Mouse (Mus musculus) neural tube, embryonic 14.5 days (tissue): ENCODE results near the gene Tmed9. TPM values are rescaled to one million over a fixed set of nuclear protein-coding genes. Genes with fewer than 3 reads are reported as not detected.

ENCODE experiments used
- ATAC-seq: fragments of 200-750 bp; cut with Nextera tagmentation; 2 replicates; pipeline ENCODE4 v1.8.0; 2017; ENCODE audit warnings: low read depth, mild to moderate bottlenecking, moderate TSS enrichment, moderate library complexity
- H3K27ac ChIP-seq: fragments of 300-500 bp; sonication (generic); 2 replicates; pipeline ENCODE4 v1.5.1; 2014; ENCODE audit warnings: low read depth, mild to moderate bottlenecking, control low read depth, low read length, moderate library complexity, mixed read lengths
- H3K27me3 ChIP-seq: fragments of 300-500 bp; sonication (generic); 2 replicates; pipeline ENCODE4 v1.6.1; 2014; ENCODE audit warnings: low read length; ENCODE audit not compliant: control insufficient read depth, insufficient read depth
- H3K36me3 ChIP-seq: fragments of 300-500 bp; sonication (generic); 2 replicates; pipeline ENCODE4 v1.6.1; 2014; ENCODE audit warnings: low read length, mixed read lengths; ENCODE audit not compliant: control insufficient read depth, insufficient read depth
- H3K4me1 ChIP-seq: fragments of 300-500 bp; sonication (generic); 2 replicates; pipeline ENCODE4 v1.6.1; 2014; ENCODE audit warnings: low read length; ENCODE audit not compliant: control insufficient read depth, insufficient read depth
- H3K4me2 ChIP-seq: fragments of 300-500 bp; sonication (generic); 2 replicates; pipeline ENCODE4 v1.6.1; 2014; ENCODE audit warnings: mild to moderate bottlenecking, low read depth, low read length, control low read depth
- H3K4me3 ChIP-seq: fragments of 300-500 bp; sonication (generic); 2 replicates; pipeline ENCODE4 v1.5.1; 2014; ENCODE audit warnings: low read depth, low read length, control low read depth, mixed read lengths
- H3K9ac ChIP-seq: fragments of 300-500 bp; sonication (generic); replicated peaks from 2 replicates; pipeline ENCODE4 v1.6.1; 2014; ENCODE audit warnings: low read depth, mild to moderate bottlenecking, control low read depth, low read length, mixed read lengths
- H3K9me3 ChIP-seq: fragments of 300-500 bp; sonication (generic); 2 replicates; pipeline ENCODE4 v1.6.1; 2016; ENCODE audit warnings: low read length; ENCODE audit not compliant: control insufficient read depth
- WGBS: fragments of 180-500 bp; shearing (Covaris S2); extraction: QIAGEN DNeasy Blood & Tissue Kit; methylation state at CpG from one replicate; pipeline ENCODE4 v1.1.7; 2014; 5-methylcytosine and 5-hydroxymethylcytosine counted together
- polyA plus RNA-seq: library from polyadenylated mRNA; unstranded; fragments of >200 nt; fragmentation: Nextera tagmentation; extraction: Ambion mirVana; gene quantifications from 2 replicates; pipeline ENCODE4 v1.2.1, GENCODE M21; 2014

The Tmed9 gene
- polyA plus RNA-seq, 1 experiment from 2014 or later: 57.0 TPM

GRCm38 (mm10) chr13:55596802-55597201, 23.3 kb downstream of the Tmed9 start:
- Histone ChIP-seq H3K27ac (no peak overlapping the region), H3K9ac (no peak overlapping the region), H3K27me3 (no peaks in the 10 kb centered on the region), H3K36me3 (peaks cover 19% of the 10 kb centered on the region), H3K9me3 (no peaks in the 10 kb centered on the region), H3K4me2 (no peak overlapping the region), H3K4me1 (peaks cover 18% of the 10 kb centered on the region), H3K4me3 (no peak overlapping the region)
- no peak for ATAC-seq
- over 99% methylated on average over 12 of the region's 12 CpGs for WGBS

DNA sequence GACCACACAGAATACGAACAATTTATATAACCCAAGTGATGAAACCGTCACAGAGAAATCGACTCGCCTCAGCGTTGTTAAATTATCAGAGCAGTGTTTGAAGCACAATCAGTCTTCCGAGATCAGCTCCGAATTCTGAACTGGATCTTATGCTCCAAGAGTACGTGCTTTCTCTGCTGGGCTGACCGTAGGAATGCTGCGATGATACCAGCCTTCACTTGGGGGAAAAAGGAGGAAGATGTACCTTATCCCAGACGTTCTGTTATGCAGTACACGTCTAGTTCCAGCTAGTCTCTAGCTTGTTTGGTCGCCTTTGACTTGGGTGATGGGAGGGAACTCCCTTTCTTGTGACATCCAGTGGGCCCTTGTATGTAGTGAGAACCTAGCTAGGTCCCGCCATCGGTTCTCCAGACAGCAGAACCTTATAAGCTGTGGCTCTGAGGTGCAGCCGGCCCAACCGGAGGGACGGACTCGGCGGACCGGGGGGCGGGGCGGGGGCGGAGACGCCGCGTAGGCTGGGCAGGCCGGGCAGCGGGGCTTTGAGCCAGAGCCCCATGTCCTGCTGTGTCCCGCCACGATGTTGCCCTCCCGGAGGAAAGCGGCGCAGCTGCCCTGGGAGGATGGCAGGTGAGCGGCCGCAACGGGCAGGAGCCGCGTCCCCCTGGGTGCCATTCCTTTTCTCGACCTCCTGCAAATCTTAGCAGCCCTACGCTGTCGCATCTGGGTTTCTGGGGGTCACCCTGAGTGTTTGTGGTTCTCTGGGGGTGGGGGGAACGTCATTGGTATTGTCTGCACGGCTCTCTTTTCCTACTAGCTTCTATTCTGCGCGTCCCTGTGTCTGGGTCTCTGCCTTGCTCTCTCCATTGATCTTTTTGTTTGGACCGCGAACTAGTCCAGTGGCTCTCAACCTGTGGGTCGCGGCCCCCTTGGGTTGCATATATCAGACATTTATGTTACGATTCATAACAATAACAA, 26.3 kb downstream of the Tmed9 start, which contains the start of gene B4galt7:
B4galt7 (plus strand) TSS at position 331 of the 975 bp plus-strand sequence.
- Histone ChIP-seq H3K36me3 (peaks cover 19% of the 10 kb centered on the region), H3K4me2 (peak within 1 kb of the TSS; percentile 78), H3K9me3 (no peaks in the 10 kb centered on the region), H3K4me1 (peaks cover 9% of the 10 kb centered on the region), H3K4me3 (peak within 1 kb of the TSS; percentile 69), H3K27ac (peak within 1 kb of the TSS; percentile 75), H3K9ac (peak within 1 kb of the TSS; percentile 78), H3K27me3 (no peaks in the 10 kb centered on the region)
- WGBS: 9% methylated on average over 51 of the region's 51 CpGs
- peak; percentile 88 for ATAC-seq

DNA sequence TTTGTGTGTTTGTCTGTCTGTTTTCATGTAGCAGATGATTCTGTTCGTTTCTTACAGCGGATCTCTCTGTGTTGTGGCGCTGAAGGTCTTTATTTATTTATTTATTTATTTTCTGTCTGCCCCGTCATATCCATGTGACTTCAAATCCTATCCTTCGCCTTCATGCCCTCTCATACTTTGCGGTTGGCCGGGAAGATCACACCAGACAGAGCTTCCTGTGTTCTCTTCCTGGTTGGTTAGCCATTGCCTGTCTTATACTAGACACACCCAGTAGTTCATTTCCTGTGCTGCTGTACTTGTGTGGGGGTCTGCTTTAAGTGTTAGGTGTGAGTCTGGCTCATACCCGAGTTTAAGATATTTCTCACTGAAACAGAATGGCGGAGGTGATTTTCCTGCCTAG, 27.1 kb downstream of the Tmed9 start:
- Histone ChIP-seq H3K9ac (peak overlapping the region; percentile 78; the same call in 1 of the 2 replicates), H3K9me3 (no peaks in the 10 kb centered on the region), H3K27me3 (no peaks in the 10 kb centered on the region), H3K36me3 (peaks cover 12% of the 10 kb centered on the region), H3K4me3 (peak overlapping the region; percentile 69), H3K4me2 (peak overlapping the region; percentile 78), H3K4me1 (peaks cover 9% of the 10 kb centered on the region), H3K27ac (no peak overlapping the region)
- ATAC-seq: 0 out of 2 replicates have a peak, but pooled peaks have one; percentile 18
- WGBS: 23% methylated on average over 9 of the region's 9 CpGs

DNA sequence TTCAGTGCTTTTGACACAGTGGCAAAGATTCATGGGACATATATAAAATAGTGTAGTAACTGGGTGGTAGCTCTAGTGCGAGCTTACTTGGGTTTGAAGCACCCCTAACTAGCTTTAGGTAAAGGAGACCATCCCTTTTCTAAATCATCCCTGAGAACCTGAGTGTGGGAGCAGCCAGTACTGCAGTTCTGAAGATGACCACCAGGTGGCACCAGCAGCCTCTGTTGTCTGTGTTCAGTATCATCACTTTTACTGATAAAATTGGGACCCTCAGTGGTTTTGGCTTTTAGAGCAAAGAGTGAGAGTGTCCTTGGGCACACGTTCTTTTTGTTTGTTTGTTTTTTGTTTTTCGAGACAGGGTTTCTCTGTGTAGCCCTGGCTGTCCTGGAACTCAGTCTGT, 28.1 kb downstream of the Tmed9 start:
- H3K4me2 ChIP-seq: no peak overlapping the region
- H3K27ac ChIP-seq: no peak overlapping the region
- H3K36me3 ChIP-seq: peaks cover 8% of the 10 kb centered on the region
- no peak for ATAC-seq
- 0 out of 2 replicates have a peak overlapping the region, but pooled peaks have one; percentile 69 for H3K4me3 ChIP-seq
- 6% methylated on average over 3 of the region's 3 CpGs for WGBS
- H3K9me3 ChIP-seq: no peaks in the 10 kb centered on the region
- no peak overlapping the region for H3K9ac ChIP-seq
- H3K27me3 ChIP-seq: no peaks in the 10 kb centered on the region
- peaks cover 9% of the 10 kb centered on the region for H3K4me1 ChIP-seq

DNA sequence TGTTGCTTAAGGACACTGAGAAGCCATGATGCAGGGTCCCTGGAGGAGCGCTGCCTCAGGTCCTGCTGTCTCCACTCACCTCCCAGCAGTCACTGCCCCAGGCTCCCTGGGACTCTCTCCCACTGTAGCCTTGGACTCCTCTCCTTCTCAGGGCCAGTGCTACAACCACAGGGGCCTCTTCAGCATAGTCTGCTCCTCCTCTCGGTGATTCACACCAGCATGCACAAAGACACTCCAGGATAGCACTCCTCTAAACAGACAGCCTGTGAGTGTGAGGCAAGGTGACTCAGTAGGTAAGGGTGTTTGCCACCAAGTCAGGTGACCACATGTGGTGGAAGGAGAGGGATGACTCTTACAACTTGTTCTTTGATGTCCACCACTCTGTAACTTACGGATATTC, 31.1 kb downstream of the Tmed9 start:
- Histone ChIP-seq H3K9me3 (no peaks in the 10 kb centered on the region), H3K27ac (no peak overlapping the region), H3K4me3 (no peak overlapping the region), H3K4me1 (peaks cover 9% of the 10 kb centered on the region), H3K4me2 (no peak overlapping the region), H3K27me3 (no peaks in the 10 kb centered on the region), H3K9ac (no peak overlapping the region), H3K36me3 (peaks cover 15% of the 10 kb centered on the region)
- WGBS: 93% methylated on average over 3 of the region's 3 CpGs
- ATAC-seq: no peak

GRCm38 (mm10) chr13:55606899-55607623, 33.5 kb downstream of the Tmed9 start:
- no peaks in the 10 kb centered on the region for H3K9me3 ChIP-seq
- 79% methylated on average over 10 of the region's 10 CpGs for WGBS
- H3K4me1 ChIP-seq: no peaks in the 10 kb centered on the region
- H3K36me3 ChIP-seq: peaks cover 24% of the 10 kb centered on the region
- H3K27ac ChIP-seq: no peak overlapping the region
- H3K4me3 ChIP-seq: no peak overlapping the region
- no peak for ATAC-seq
- no peak overlapping the region for H3K4me2 ChIP-seq
- H3K9ac ChIP-seq: no peak overlapping the region
- no peaks in the 10 kb centered on the region for H3K27me3 ChIP-seq

DNA sequence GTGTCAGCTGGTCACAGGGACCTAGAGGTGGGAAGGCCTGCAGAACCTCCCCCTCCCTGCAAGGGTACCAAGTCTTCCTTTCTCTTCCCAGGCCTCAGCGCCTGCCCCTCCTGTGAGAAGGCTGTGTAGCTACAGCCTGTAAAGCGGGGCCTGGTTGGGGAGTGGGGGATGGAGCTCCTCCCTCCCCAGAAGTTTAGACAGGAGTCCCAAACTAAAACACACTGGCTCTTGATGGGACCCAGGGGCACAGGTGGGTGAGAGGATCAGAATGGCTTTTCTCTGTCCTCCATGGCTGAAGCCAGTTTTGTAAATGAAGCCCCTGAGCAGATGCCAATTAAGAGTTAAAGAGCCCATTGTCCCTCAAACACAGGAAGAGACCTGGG, 34.1 kb downstream of the Tmed9 start:
- H3K4me2 ChIP-seq: no peak overlapping the region
- no peak overlapping the region for H3K9ac ChIP-seq
- peaks cover 24% of the 10 kb centered on the region for H3K36me3 ChIP-seq
- no peak overlapping the region for H3K27ac ChIP-seq
- WGBS: 97% methylated on average over 2 of the region's 2 CpGs
- H3K9me3 ChIP-seq: no peaks in the 10 kb centered on the region
- H3K4me1 ChIP-seq: no peaks in the 10 kb centered on the region
- H3K4me3 ChIP-seq: no peak overlapping the region
- H3K27me3 ChIP-seq: no peaks in the 10 kb centered on the region
- ATAC-seq: no peak

- H3K36me3 ChIP-seq: peaks cover 24% of the 10 kb centered on the region
- no peaks in the 10 kb centered on the region for H3K27me3 ChIP-seq
- no peak overlapping the region for H3K9ac ChIP-seq
- no peak overlapping the region for H3K27ac ChIP-seq
- WGBS: 93% methylated on average over 7 of the region's 7 CpGs
- H3K4me2 ChIP-seq: no peak overlapping the region
- no peaks in the 10 kb centered on the region for H3K4me1 ChIP-seq
- no peaks in the 10 kb centered on the region for H3K9me3 ChIP-seq
- ATAC-seq: no peak
- no peak overlapping the region for H3K4me3 ChIP-seq
These were observed 38.5 kb downstream of the Tmed9 start for GRCm38 (mm10) chr13:55611996-55612395.

- Histone ChIP-seq H3K27ac (no peak overlapping the region), H3K9me3 (no peaks in the 10 kb centered on the region), H3K36me3 (peaks cover 17% of the 10 kb centered on the region), H3K27me3 (no peaks in the 10 kb centered on the region), H3K4me3 (no peak overlapping the region), H3K4me2 (no peak overlapping the region), H3K4me1 (no peaks in the 10 kb centered on the region), H3K9ac (no peak overlapping the region)
- no peak for ATAC-seq
- 49% methylated on average over 5 of the region's 5 CpGs for WGBS
These were observed 39.9 kb downstream of the Tmed9 start for GRCm38 (mm10) chr13:55613471-55613870.
